Mouse (Mus musculus) bone marrow, adult 2 months (tissue): ENCODE results near the gene Ccdc142.
A peak's percentile ranks its signal among the peaks of the same experiment; 100 is the strongest.

ENCODE experiments used
- CTCF ChIP-seq: fragments of 200-500 bp; IDR thresholded peaks from 2 replicates; pipeline ENCODE4 v1.5.1; 2011; ENCODE audit warnings: low read length, control low read depth; ENCODE audit not compliant: control insufficient read depth, insufficient read depth
- POLR2A ChIP-seq: fragments of 200-500 bp; IDR thresholded peaks from 2 replicates; pipeline ENCODE4 v1.6.1; 2011; ENCODE audit warnings: low read depth, mild to moderate bottlenecking, control low read depth, low read length, borderline replicate concordance; ENCODE audit not compliant: control insufficient read depth

GRCm38 (mm10) chr6:83078324-83078858, 23.0 kb upstream of the Ccdc142 start:
- TF ChIP-seq CTCF (peak; percentile 56), POLR2A (peak; percentile 54; the same call in 1 of the 2 replicates)
